Mouse (Mus musculus): Measurements from ENCODE around the gene S1pr5.

DNA sequence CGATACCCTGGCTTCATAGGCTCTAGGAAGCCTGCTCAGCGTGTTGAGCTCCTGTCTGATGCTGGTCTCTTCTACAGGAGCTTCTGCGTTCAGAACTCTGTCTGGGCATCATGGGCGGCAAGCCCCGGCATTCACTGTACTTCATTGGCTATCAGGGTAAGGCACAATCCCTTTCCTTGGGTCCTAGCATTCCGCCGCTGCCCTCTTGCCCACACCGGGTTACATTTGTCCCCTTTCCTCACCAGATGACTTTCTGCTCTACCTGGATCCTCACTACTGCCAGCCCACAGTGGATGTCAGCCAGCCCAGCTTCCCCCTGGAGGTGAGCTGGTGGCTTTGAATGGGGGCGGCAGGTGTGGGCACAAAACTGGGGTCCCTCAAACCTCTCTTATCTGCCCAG is 24.1 kb upstream of the S1pr5 start:
- TF ChIP-seq POLR2A (IDR thresholded peaks at IDR 0.05; ENCODE audit: control insufficient read depth in 1 of 2, insufficient read depth in 1 of 2, low read depth in 1 of 2, low read length in 2 of 2, poor library complexity in 1 of 2) (peak in 1 of 2 experiments; percentile 55; a peak in 1 of 4 replicates), TAL1 (IDR thresholded peaks at IDR 0.05; ENCODE audit: low read length) (no peak), CTCF (IDR thresholded peaks at IDR 0.05 in 2 of 3, conservative IDR thresholded peaks at IDR 0.05 in 1 of 3; ENCODE audit: control insufficient read depth in 1 of 3, insufficient read depth in 1 of 3, low read depth in 2 of 3, low read length in 3 of 3, poor library complexity in 1 of 3, severe bottlenecking in 1 of 3) (no peak), MYC (IDR thresholded peaks at IDR 0.05; ENCODE audit: low read depth, low read length) (no peak), TCF12 (IDR thresholded peaks at IDR 0.05; ENCODE audit: low read depth, low read length) (no peak)

All from MEL (cell line).